Mouse (Mus musculus): ENCODE measurements around the gene Slfn4. TPM values are rescaled to one million over a fixed set of nuclear protein-coding genes. Genes with fewer than 3 reads are reported as not detected.
"Not testable (repeated sequence)": the region's sequence is repeated elsewhere in the genome, so short reads cannot be mapped to it uniquely, and the experiment has no call there.

Gene Slfn4
- polyA plus RNA-seq, 1 experiment, result 0.13 TPM

- no peak for DNase-seq
- Histone ChIP-seq H3K27ac (ENCODE audit: insufficient read depth, low read length) (no peak overlapping the region), H3K27me3 (ENCODE audit: control insufficient read depth, insufficient read depth, low read length) (no peaks in the 10 kb centered on the region), H3K4me3 (replicated peaks; ENCODE audit: insufficient read depth, low read depth, low read length) (no peak overlapping the region), H3K4me1 (ENCODE audit: control insufficient read depth, insufficient read depth, low read length) (no peaks in the 10 kb centered on the region)
- 86% methylated on average over 1 of the region's 1 CpGs for WGBS
- TF ChIP-seq CTCF (IDR thresholded peaks at IDR 0.05; ENCODE audit: borderline replicate concordance, insufficient read depth, low read depth, low read length) (no peak), POLR2A (IDR thresholded peaks at IDR 0.05; ENCODE audit: borderline replicate concordance, insufficient read depth, low read length) (no peak)
Observed at GRCm38 (mm10) chr11:83221328-83221877, 46.4 kb downstream of the Slfn4 start.

- no peak for TF ChIP-seq POLR2A (IDR thresholded peaks at IDR 0.05; ENCODE audit: borderline replicate concordance, insufficient read depth, low read length)
- no peak for TF ChIP-seq CTCF (IDR thresholded peaks at IDR 0.05; ENCODE audit: borderline replicate concordance, insufficient read depth, low read depth, low read length)
- no peaks in the 10 kb centered on the region for H3K27me3 ChIP-seq (ENCODE audit: control insufficient read depth, insufficient read depth, low read length)
- H3K27ac ChIP-seq (ENCODE audit: insufficient read depth, low read length), result no peak overlapping the region
- H3K4me3 ChIP-seq (replicated peaks; ENCODE audit: insufficient read depth, low read depth, low read length), result no peak overlapping the region
- DNase-seq, result no peak
- no peaks in the 10 kb centered on the region for H3K4me1 ChIP-seq (ENCODE audit: control insufficient read depth, insufficient read depth, low read length)
- 76% methylated on average over 7 of the region's 7 CpGs for WGBS
Observed at GRCm38 (mm10) chr11:83223367-83223766, 48.4 kb downstream of the Slfn4 start.

GRCm38 (mm10) chr11:83223793-83224192 is 48.8 kb downstream of the Slfn4 start:
- 83% methylated on average over 5 of the region's 5 CpGs for WGBS

GRCm38 (mm10) chr11:83224217-83224616 is 49.2 kb downstream of the Slfn4 start:
- Histone ChIP-seq H3K27me3 (ENCODE audit: control insufficient read depth, insufficient read depth, low read length) (no peaks in the 10 kb centered on the region), H3K27ac (ENCODE audit: insufficient read depth, low read length) (no peak overlapping the region), H3K4me3 (replicated peaks; ENCODE audit: insufficient read depth, low read depth, low read length) (no peak overlapping the region), H3K4me1 (ENCODE audit: control insufficient read depth, insufficient read depth, low read length) (no peaks in the 10 kb centered on the region)
- TF ChIP-seq CTCF (IDR thresholded peaks at IDR 0.05; ENCODE audit: borderline replicate concordance, insufficient read depth, low read depth, low read length) (no peak), POLR2A (IDR thresholded peaks at IDR 0.05; ENCODE audit: borderline replicate concordance, insufficient read depth, low read length) (no peak)
- no peak for DNase-seq
- WGBS, result 90% methylated on average over 9 of the region's 9 CpGs

More at GRCm38 (mm10) chr11:83223793-83224192, 48.8 kb downstream of the Slfn4 start:
- not testable (repeated sequence) for DNase-seq; H3K4me3 ChIP-seq (replicated peaks; ENCODE audit: insufficient read depth, low read depth, low read length); H3K4me1 ChIP-seq (ENCODE audit: control insufficient read depth, insufficient read depth, low read length); H3K27ac ChIP-seq (ENCODE audit: insufficient read depth, low read length); H3K27me3 ChIP-seq (ENCODE audit: control insufficient read depth, insufficient read depth, low read length)

- no peak for DNase-seq
- no peak overlapping the region for H3K4me3 ChIP-seq (replicated peaks; ENCODE audit: insufficient read depth, low read depth, low read length)
- no peak overlapping the region for H3K27ac ChIP-seq (ENCODE audit: insufficient read depth, low read length)
- H3K4me1 ChIP-seq (ENCODE audit: control insufficient read depth, insufficient read depth, low read length), result no peaks in the 10 kb centered on the region
- 70% methylated on average over 3 of the region's 3 CpGs for WGBS
- H3K27me3 ChIP-seq (ENCODE audit: control insufficient read depth, insufficient read depth, low read length), result no peaks in the 10 kb centered on the region
- TF ChIP-seq CTCF (IDR thresholded peaks at IDR 0.05; ENCODE audit: borderline replicate concordance, insufficient read depth, low read depth, low read length) (no peak), POLR2A (IDR thresholded peaks at IDR 0.05; ENCODE audit: borderline replicate concordance, insufficient read depth, low read length) (no peak)
Observed at GRCm38 (mm10) chr11:83224750-83225149, 49.8 kb downstream of the Slfn4 start.

GRCm38 (mm10) chr11:83225371-83225960 is 50.5 kb downstream of the Slfn4 start:
- H3K27me3 ChIP-seq (ENCODE audit: control insufficient read depth, insufficient read depth, low read length), result no peaks in the 10 kb centered on the region
- H3K27ac ChIP-seq (ENCODE audit: insufficient read depth, low read length), result no peak overlapping the region
- WGBS, result 85% methylated on average over 9 of the region's 9 CpGs
- DNase-seq, result no peak
- H3K4me3 ChIP-seq (replicated peaks; ENCODE audit: insufficient read depth, low read depth, low read length), result no peak overlapping the region
- TF ChIP-seq POLR2A (IDR thresholded peaks at IDR 0.05; ENCODE audit: borderline replicate concordance, insufficient read depth, low read length) (no peak), CTCF (IDR thresholded peaks at IDR 0.05; ENCODE audit: borderline replicate concordance, insufficient read depth, low read depth, low read length) (no peak)
- H3K4me1 ChIP-seq (ENCODE audit: control insufficient read depth, insufficient read depth, low read length), result no peaks in the 10 kb centered on the region

GRCm38 (mm10) chr11:83227926-83228723 is 53.1 kb downstream of the Slfn4 start:
- Histone ChIP-seq H3K27me3 (ENCODE audit: control insufficient read depth, insufficient read depth, low read length) (no peaks in the 10 kb centered on the region), H3K27ac (ENCODE audit: insufficient read depth, low read length) (no peak overlapping the region), H3K4me3 (replicated peaks; ENCODE audit: insufficient read depth, low read depth, low read length) (no peak overlapping the region), H3K4me1 (ENCODE audit: control insufficient read depth, insufficient read depth, low read length) (no peaks in the 10 kb centered on the region)
- 76% methylated on average over 7 of the region's 7 CpGs for WGBS
- TF ChIP-seq CTCF (IDR thresholded peaks at IDR 0.05; ENCODE audit: borderline replicate concordance, insufficient read depth, low read depth, low read length) (no peak), POLR2A (IDR thresholded peaks at IDR 0.05; ENCODE audit: borderline replicate concordance, insufficient read depth, low read length) (no peak)
- DNase-seq, result no peak

- Histone ChIP-seq H3K27me3 (ENCODE audit: control insufficient read depth, insufficient read depth, low read length) (no peaks in the 10 kb centered on the region), H3K4me1 (ENCODE audit: control insufficient read depth, insufficient read depth, low read length) (no peaks in the 10 kb centered on the region), H3K4me3 (replicated peaks; ENCODE audit: insufficient read depth, low read depth, low read length) (no peak overlapping the region), H3K27ac (ENCODE audit: insufficient read depth, low read length) (no peak overlapping the region)
- WGBS, result 60% methylated on average over 3 of the region's 3 CpGs
- no peak for DNase-seq
- no peak for TF ChIP-seq CTCF (IDR thresholded peaks at IDR 0.05; ENCODE audit: borderline replicate concordance, insufficient read depth, low read depth, low read length)
- TF ChIP-seq POLR2A (IDR thresholded peaks at IDR 0.05; ENCODE audit: borderline replicate concordance, insufficient read depth, low read length), result no peak
Observed at GRCm38 (mm10) chr11:83230966-83231365, 56.0 kb downstream of the Slfn4 start.

- WGBS, result 52% methylated on average over 5 of the region's 5 CpGs
- H3K4me1 ChIP-seq (ENCODE audit: control insufficient read depth, insufficient read depth, low read length); H3K27ac ChIP-seq (ENCODE audit: insufficient read depth, low read length); DNase-seq; H3K4me3 ChIP-seq (replicated peaks; ENCODE audit: insufficient read depth, low read depth, low read length); H3K27me3 ChIP-seq (ENCODE audit: control insufficient read depth, insufficient read depth, low read length): not testable (repeated sequence)
Observed at GRCm38 (mm10) chr11:83233621-83234020, 58.6 kb downstream of the Slfn4 start.

GRCm38 (mm10) chr11:83237390-83237789 is 62.4 kb downstream of the Slfn4 start:
- DNase-seq; H3K27me3 ChIP-seq (ENCODE audit: control insufficient read depth, insufficient read depth, low read length); H3K4me3 ChIP-seq (replicated peaks; ENCODE audit: insufficient read depth, low read depth, low read length); H3K4me1 ChIP-seq (ENCODE audit: control insufficient read depth, insufficient read depth, low read length); H3K27ac ChIP-seq (ENCODE audit: insufficient read depth, low read length): not testable (repeated sequence)
- 78% methylated on average over 9 of the region's 9 CpGs for WGBS

Data from cerebellum, adult 2 months (tissue).